Mouse (Mus musculus) midbrain, embryonic 16.5 days (tissue): ENCODE results near the gene Nell2. TPM values are rescaled to one million over a fixed set of nuclear protein-coding genes. Genes with fewer than 3 reads are reported as not detected.
A peak's percentile ranks its signal among the peaks of the same experiment; 100 is the strongest.

Experiments
- ATAC-seq: fragments of 200-750 bp; cut with Nextera tagmentation; 2 replicates; pipeline ENCODE4 v1.8.0; 2017; ENCODE audit warnings: moderate TSS enrichment
- H3K27ac ChIP-seq: fragments of 300-500 bp; sonication (generic); 2 replicates; pipeline ENCODE4 v1.5.1; 2014; ENCODE audit warnings: mild to moderate bottlenecking, low read length, mixed read lengths
- H3K27me3 ChIP-seq: fragments of 300-500 bp; sonication (generic); 2 replicates; pipeline ENCODE4 v1.6.1; 2014; ENCODE audit warnings: low read depth, low read length, mixed read lengths; ENCODE audit not compliant: control insufficient read depth, insufficient read depth
- H3K36me3 ChIP-seq: fragments of 300-500 bp; sonication (generic); 2 replicates; pipeline ENCODE4 v1.6.1; 2014; ENCODE audit warnings: mild to moderate bottlenecking, low read length, moderate library complexity, mixed read lengths; ENCODE audit not compliant: control insufficient read depth, insufficient read depth
- H3K4me1 ChIP-seq: fragments of 300-500 bp; sonication (generic); 2 replicates; pipeline ENCODE4 v1.6.1; 2014; ENCODE audit warnings: mild to moderate bottlenecking, low read length, mixed read lengths; ENCODE audit not compliant: control insufficient read depth, insufficient read depth
- H3K4me2 ChIP-seq: fragments of 300-500 bp; sonication (generic); 2 replicates; pipeline ENCODE4 v1.6.1; 2014; ENCODE audit warnings: mild to moderate bottlenecking, low read length, mixed read lengths
- H3K4me3 ChIP-seq: fragments of 300-500 bp; sonication (generic); 2 replicates; pipeline ENCODE4 v1.5.1; 2014; ENCODE audit warnings: low read depth, mild to moderate bottlenecking, low read length, moderate library complexity, mixed read lengths
- H3K9ac ChIP-seq: fragments of 300-500 bp; sonication (generic); 2 replicates; pipeline ENCODE4 v1.6.1; 2014; ENCODE audit warnings: low read depth, low read length, mixed read lengths
- H3K9me3 ChIP-seq: fragments of 300-500 bp; sonication (generic); replicated peaks from 2 replicates; pipeline ENCODE4 v1.6.1; 2014; ENCODE audit warnings: mild to moderate bottlenecking, low read length, mixed read lengths; ENCODE audit not compliant: control insufficient read depth, poor library complexity, severe bottlenecking
- WGBS: fragments of 180-500 bp; shearing (Covaris S2); extraction: QIAGEN DNeasy Blood & Tissue Kit; methylation state at CpG from one replicate; pipeline ENCODE4 v1.1.7; 2014; 5-methylcytosine and 5-hydroxymethylcytosine counted together
- polyA plus RNA-seq: library from polyadenylated mRNA; unstranded; fragments of >200 nt; fragmentation: Nextera tagmentation; extraction: Ambion mirVana; gene quantifications from 2 replicates; pipeline ENCODE4 v1.2.1, GENCODE M21; 2015

Nell2 gene
- polyA plus RNA-seq, 1 experiment from 2014 or later: 198 TPM

- H3K27me3 ChIP-seq: no peaks in the 10 kb centered on the region
- no peaks in the 10 kb centered on the region for H3K36me3 ChIP-seq
- no peak overlapping the region for H3K4me3 ChIP-seq
- H3K9ac ChIP-seq: peak overlapping the region; percentile 41; the same call in 1 of the 2 replicates
- WGBS: 63% methylated on average over 11 of the region's 11 CpGs
- H3K9me3 ChIP-seq: no peaks in the 10 kb centered on the region
- H3K4me2 ChIP-seq: no peak overlapping the region
- peak; percentile 89 for ATAC-seq
- H3K27ac ChIP-seq: peak overlapping the region; percentile 69
- peaks cover 14% of the 10 kb centered on the region for H3K4me1 ChIP-seq
Measured at GRCm38 (mm10) chr15:95334323-95335296, 193.7 kb downstream of the Nell2 start.

DNA sequence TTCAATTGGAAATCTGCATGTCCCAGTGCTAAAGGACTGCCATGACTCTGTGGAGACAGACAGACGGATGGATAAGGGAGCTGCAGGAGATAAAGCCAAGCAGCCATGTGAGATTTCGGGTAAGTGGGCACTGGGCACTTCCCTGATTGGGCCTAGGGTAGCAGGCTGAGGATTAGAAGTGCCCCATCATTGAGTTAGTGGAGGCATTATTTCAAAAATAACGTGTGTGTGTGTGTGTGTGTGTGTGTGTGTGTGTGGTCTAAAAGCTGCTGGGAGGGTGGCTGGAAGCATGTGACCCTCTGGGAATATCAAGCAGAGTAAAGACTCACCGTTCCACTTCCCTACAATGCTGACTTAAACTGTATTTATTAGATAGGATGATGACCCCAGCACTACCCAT is 195.1 kb downstream of the Nell2 start:
- Histone ChIP-seq H3K9me3 (no peaks in the 10 kb centered on the region), H3K9ac (no peak overlapping the region), H3K36me3 (no peaks in the 10 kb centered on the region), H3K4me1 (peaks cover 14% of the 10 kb centered on the region), H3K4me2 (no peak overlapping the region), H3K4me3 (no peak overlapping the region), H3K27me3 (no peaks in the 10 kb centered on the region), H3K27ac (no peak overlapping the region)
- WGBS: 73% methylated on average over 4 of the region's 4 CpGs
- ATAC-seq: no peak

GRCm38 (mm10) chr15:95330926-95331325 is 197.4 kb downstream of the Nell2 start:
- H3K4me3 ChIP-seq: no peak overlapping the region
- H3K4me1 ChIP-seq: peaks cover 14% of the 10 kb centered on the region
- no peaks in the 10 kb centered on the region for H3K27me3 ChIP-seq
- no peaks in the 10 kb centered on the region for H3K36me3 ChIP-seq
- no peak for ATAC-seq
- H3K9me3 ChIP-seq: no peaks in the 10 kb centered on the region
- H3K9ac ChIP-seq: no peak overlapping the region
- WGBS: 85% methylated on average over 2 of the region's 2 CpGs
- no peak overlapping the region for H3K4me2 ChIP-seq
- H3K27ac ChIP-seq: no peak overlapping the region

DNA sequence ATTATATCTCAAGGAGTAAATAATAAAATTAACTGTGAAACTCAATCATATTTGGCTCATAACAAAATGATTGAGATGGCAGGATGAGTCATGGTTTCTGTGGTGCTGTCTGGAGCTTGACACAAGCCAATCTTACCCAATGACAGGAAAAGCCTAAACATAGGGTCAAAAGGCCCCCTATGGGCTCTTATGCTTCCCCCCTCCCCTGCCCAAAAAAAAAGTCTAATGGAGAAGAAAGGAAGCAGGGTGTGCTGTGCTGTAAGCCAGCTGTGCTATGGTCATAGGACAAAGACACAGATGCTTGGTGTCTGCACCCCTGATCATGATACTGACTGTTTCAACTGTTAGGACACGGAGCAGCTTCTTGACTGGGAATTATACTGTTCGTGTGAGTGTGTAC is 205.6 kb downstream of the Nell2 start:
- Histone ChIP-seq H3K4me3 (no peak overlapping the region), H3K4me1 (peaks cover 3% of the 10 kb centered on the region; the same call in 1 of the 2 replicates), H3K27ac (no peak overlapping the region), H3K9me3 (no peaks in the 10 kb centered on the region), H3K4me2 (no peak overlapping the region), H3K9ac (no peak overlapping the region), H3K36me3 (no peaks in the 10 kb centered on the region), H3K27me3 (no peaks in the 10 kb centered on the region)
- WGBS: 93% methylated on average over 2 of the region's 2 CpGs
- ATAC-seq: no peak

DNA sequence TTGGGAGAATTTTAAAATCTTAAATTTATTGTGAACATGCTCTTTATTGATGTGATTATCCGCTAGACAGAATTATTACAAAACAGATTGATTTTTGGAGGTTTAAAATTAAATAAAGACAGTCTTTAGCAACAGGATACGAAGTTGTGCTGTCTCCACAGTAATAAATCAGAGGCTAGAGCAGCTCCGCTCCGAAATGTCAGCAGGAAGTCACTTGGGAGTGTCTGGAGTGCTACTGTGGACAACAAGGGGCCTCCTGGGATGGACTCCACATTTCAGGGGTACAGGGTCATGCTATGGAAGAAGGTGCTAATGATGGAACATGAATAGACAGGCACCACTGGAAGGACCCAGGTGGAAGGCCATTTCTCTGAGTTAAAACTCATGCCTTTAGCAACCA is 211.7 kb downstream of the Nell2 start:
- Histone ChIP-seq H3K4me2 (no peak overlapping the region), H3K36me3 (no peaks in the 10 kb centered on the region), H3K9ac (no peak overlapping the region), H3K4me3 (no peak overlapping the region), H3K27ac (no peak overlapping the region), H3K27me3 (no peaks in the 10 kb centered on the region), H3K4me1 (peaks cover 20% of the 10 kb centered on the region), H3K9me3 (no peaks in the 10 kb centered on the region)
- 75% methylated on average over 4 of the region's 4 CpGs for WGBS
- ATAC-seq: no peak

GRCm38 (mm10) chr15:95314808-95315145 is 213.6 kb downstream of the Nell2 start:
- peaks cover 20% of the 10 kb centered on the region for H3K4me1 ChIP-seq
- 87% methylated on average over 5 of the region's 5 CpGs for WGBS
- H3K4me3 ChIP-seq: no peak overlapping the region
- no peaks in the 10 kb centered on the region for H3K36me3 ChIP-seq
- H3K9ac ChIP-seq: no peak overlapping the region
- no peak overlapping the region for H3K4me2 ChIP-seq
- no peak overlapping the region for H3K27ac ChIP-seq
- ATAC-seq: no peak
- no peaks in the 10 kb centered on the region for H3K27me3 ChIP-seq
- no peaks in the 10 kb centered on the region for H3K9me3 ChIP-seq

- Histone ChIP-seq H3K9me3 (no peaks in the 10 kb centered on the region), H3K27ac (no peak overlapping the region), H3K9ac (no peak overlapping the region), H3K4me3 (no peak overlapping the region), H3K4me2 (no peak overlapping the region), H3K36me3 (no peaks in the 10 kb centered on the region), H3K4me1 (peaks cover 20% of the 10 kb centered on the region), H3K27me3 (no peaks in the 10 kb centered on the region)
- 0 out of 2 replicates have a peak, but pooled peaks have one; percentile 51 for ATAC-seq
- WGBS: 30% methylated on average over 16 of the region's 16 CpGs
Measured at GRCm38 (mm10) chr15:95314121-95314807, 214.1 kb downstream of the Nell2 start.

GRCm38 (mm10) chr15:95313286-95313685 is 215.1 kb downstream of the Nell2 start:
- Histone ChIP-seq H3K9ac (no peak overlapping the region), H3K4me3 (no peak overlapping the region), H3K4me1 (peaks cover 18% of the 10 kb centered on the region), H3K9me3 (no peaks in the 10 kb centered on the region), H3K4me2 (no peak overlapping the region), H3K27ac (no peak overlapping the region), H3K36me3 (no peaks in the 10 kb centered on the region), H3K27me3 (no peaks in the 10 kb centered on the region)
- ATAC-seq: no peak
- 42% methylated on average over 5 of the region's 5 CpGs for WGBS

DNA sequence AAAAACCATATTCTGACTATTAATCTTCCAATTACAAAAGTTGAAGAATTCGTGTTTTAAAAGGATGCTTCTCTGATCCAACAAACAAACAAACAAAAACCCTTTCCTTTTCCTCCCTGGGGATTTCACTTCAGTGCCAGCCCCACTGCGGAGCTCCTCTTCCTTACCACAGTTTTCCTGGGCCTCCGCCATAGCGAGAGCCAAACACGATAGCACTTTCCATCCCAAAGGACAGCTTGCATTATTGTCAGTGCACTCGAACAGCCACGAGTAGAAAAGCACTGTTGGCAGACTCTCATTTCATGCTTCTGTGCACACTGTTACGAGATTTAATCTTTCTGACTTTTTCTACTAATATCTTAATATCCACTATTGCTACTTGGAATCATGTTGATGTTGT is 224.3 kb downstream of the Nell2 start:
- Histone ChIP-seq H3K9ac (no peak overlapping the region), H3K9me3 (no peaks in the 10 kb centered on the region), H3K4me3 (no peak overlapping the region), H3K36me3 (no peaks in the 10 kb centered on the region), H3K4me1 (no peaks in the 10 kb centered on the region), H3K27ac (no peak overlapping the region), H3K4me2 (no peak overlapping the region), H3K27me3 (no peaks in the 10 kb centered on the region)
- no peak for ATAC-seq
- WGBS: 61% methylated on average over 8 of the region's 8 CpGs
